Mouse (Mus musculus) 416B (cell line): ENCODE results near the gene Chpf2.
A peak's percentile ranks its signal among the peaks of the same experiment; 100 is the strongest.

Experiments
- DNase-seq: peaks from one replicate; pipeline ENCODE4 v3.0.0; 2011; ENCODE audit warnings: low read depth

The Chpf2 gene

DNA sequence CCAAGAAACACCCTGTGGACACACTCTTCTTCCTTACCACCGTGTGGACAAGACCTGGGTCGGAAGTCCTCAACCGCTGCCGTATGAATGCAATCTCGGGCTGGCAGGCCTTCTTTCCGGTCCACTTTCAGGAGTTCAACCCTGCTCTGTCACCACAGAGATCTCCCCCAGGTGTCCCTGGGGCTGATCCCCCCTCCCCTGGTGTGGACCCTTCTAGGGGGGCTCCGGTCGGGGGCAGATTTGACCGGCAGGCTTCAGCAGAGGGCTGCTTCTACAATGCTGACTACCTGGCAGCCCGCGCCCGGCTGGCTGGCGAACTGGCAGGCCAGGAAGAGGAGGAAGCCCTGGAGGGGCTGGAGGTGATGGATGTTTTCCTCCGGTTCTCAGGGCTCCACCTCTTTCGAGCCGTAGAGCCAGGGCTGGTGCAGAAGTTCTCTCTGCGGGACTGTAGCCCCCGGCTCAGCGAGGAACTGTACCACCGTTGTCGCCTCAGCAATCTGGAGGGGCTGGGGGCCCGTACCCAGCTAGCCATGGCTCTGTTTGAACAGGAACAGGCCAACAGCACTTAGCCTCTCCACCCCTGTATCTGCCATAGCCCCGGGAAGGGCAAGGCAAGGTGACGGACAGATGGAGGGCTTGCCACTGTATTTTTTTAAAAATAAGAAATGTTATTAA is 5.4 kb downstream of the Chpf2 start:
- DNase-seq: no peak

DNA sequence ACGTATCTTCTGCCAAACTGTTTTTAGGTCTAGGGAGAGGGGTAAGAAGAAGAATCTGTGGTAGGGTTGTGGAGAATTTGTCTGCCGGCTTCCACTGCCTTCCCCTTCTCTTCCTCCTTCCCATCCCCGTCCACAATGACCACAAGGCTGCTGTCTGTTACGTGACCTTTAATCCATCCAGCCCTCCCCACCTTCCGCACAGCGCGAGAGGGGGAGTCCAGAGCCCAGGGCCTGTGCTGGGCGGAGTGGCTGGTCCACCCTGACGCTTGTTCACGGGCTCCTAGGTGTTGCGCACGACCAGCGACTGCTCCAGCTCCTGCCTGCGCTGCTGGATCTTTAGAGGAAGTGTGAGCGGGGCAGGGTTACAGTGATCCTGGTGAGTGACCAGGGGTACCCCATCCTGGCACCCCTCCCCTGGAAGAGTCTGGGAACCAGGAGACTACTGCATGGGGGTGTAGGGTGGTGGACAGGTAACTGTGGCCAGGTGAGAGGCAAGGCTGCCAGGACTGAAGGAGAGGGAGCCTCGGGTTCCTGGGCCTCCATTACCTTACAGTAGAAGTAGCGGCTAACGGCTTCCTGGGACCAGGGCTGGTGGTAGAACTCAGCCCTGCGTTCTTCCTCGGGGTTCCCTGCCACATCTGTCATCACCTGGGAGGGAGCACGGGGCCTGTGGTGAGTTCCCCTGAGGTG is 6.1 kb downstream of the Chpf2 start:
- no peak for DNase-seq

GRCm38 (mm10) chr5:24593230-24593629 is 6.7 kb downstream of the Chpf2 start:
- no peak for DNase-seq

- no peak for DNase-seq
Observed at GRCm38 (mm10) chr5:24593928-24594327, 7.4 kb downstream of the Chpf2 start.

DNA sequence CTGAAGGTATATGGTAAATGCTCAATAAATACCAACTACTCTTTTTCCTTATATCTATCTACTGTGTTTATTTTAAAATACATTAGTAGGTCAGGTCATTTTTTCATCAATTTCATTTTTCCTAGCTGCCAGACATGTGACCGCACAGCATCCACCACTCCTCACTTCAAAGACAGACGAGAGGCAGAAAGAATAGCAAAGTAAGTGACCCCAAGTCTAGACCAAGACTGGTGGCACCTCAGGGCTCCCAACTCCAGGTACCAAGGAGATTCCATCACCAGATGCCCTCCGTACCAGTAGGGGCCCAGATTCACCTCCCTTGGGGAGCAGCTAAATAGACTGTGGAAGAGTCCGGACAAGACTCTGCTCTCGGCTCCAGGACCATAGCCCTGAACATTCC is 7.8 kb downstream of the Chpf2 start:
- DNase-seq: no peak

GRCm38 (mm10) chr5:24595261-24595660 is 8.7 kb downstream of the Chpf2 start:
- no peak for DNase-seq

GRCm38 (mm10) chr5:24595786-24596380 is 9.3 kb downstream of the Chpf2 start:
- no peak for DNase-seq

DNA sequence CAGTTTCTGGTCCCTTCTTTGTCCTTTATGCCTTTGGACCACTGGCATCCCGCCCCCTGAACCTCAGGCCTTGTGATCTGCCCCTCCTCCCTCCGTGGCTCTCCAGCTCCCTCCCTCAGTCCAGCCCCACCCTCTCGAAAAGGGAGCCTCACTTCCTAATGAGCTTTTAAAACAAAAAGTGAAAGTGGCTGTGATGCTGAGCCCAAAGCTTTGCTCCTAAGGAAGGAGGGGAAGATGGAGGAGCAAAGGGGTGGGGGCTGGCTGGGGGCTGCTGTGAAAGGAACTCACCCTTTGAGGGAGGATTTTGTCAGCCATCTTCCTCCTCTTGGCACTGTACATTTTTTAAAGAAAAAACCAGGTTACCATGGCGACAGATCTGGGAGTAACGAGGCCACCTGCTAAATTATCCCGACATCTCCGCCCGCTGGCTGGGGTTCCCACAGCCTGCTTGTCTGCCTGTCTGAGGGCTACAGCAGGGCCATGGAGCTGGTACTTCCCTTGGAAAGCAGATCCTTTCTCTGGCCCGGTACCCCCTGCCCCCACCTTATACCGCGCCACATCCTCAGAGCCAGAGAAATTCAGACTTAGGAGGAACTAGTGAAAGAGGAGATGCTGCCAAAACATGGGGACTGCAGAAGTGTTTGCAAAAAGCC is 10.1 kb downstream of the Chpf2 start:
- DNase-seq: peak; percentile 66

DNA sequence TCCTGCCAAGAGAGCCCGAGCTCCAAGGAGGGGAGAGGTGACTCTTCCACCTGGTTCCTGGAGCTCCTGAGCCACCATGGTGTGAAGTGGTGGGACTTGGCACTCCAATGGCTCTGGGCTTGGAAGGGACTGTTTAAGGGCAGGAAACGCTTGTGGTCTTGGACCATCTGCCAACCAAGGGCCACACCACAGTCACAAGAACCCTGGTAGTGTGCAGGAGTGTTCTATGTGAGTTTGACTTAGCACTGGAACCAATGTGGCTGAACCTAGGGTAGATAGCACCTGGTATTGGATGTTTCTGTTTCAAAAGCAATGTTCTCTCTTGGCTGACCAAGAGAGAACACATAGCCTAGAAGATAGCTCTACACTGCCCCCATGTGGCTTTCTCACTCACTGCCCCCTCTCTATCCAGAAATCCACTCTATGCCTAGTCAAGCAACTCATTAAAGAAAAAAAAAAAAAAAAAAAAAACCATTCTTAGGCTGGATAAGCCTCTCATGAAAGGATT is 10.7 kb downstream of the Chpf2 start:
- DNase-seq: peak; percentile 87

DNA sequence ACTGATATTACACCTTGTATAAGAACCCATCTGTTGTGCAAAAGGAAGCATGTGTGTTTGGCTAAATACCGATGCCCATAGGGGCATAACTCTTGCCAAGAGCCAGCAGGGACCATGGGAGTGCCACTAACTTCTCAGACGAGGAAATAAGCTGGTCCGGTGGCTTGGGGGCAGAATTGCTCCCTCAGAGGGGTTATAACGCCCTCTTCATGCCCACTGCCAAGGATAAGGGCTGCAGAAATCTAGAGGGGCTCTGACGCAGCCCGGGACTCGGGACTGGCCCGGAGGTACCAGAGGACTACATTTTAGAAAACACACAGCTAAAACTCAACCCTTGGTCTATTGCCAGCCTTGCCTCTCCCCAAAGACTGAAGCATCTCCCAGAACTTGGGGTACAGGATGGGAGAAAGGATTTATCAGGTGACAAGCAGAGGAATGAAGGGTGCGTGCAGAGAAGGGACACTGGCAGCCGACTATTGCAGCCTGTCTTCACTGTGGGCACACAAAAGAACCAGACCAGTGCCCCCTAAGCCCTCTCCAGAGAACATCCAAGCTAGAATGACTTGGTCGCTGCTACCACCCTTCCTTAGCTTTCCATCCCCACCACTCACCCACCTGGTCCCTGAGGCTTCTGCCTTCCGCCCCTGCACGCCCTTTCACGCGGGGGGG is 11.5 kb downstream of the Chpf2 start:
- DNase-seq: no peak

GRCm38 (mm10) chr5:24598570-24599006 is 12.0 kb downstream of the Chpf2 start:
- DNase-seq: no peak

GRCm38 (mm10) chr5:24599137-24599536 is 12.6 kb downstream of the Chpf2 start:
- DNase-seq: no peak

DNA sequence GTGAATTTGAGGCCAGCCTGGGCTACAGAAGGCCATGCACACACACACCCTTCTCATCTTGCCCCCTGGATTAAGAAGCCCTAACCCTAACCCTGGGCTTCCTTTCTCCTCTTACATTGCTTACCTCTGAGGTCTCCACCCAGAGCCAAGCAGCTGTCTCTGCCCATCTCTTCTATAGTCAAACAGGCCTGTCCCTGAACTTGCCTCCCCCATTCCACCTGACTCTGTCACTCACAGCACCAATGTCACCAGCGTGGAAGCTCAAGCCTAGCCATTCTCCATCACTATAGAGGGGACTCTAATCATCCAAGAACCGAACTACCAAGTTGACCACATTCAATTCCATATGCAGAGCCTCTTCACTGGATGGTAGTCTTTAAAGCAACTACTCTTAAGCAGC is 13.7 kb downstream of the Chpf2 start:
- DNase-seq: no peak

DNA sequence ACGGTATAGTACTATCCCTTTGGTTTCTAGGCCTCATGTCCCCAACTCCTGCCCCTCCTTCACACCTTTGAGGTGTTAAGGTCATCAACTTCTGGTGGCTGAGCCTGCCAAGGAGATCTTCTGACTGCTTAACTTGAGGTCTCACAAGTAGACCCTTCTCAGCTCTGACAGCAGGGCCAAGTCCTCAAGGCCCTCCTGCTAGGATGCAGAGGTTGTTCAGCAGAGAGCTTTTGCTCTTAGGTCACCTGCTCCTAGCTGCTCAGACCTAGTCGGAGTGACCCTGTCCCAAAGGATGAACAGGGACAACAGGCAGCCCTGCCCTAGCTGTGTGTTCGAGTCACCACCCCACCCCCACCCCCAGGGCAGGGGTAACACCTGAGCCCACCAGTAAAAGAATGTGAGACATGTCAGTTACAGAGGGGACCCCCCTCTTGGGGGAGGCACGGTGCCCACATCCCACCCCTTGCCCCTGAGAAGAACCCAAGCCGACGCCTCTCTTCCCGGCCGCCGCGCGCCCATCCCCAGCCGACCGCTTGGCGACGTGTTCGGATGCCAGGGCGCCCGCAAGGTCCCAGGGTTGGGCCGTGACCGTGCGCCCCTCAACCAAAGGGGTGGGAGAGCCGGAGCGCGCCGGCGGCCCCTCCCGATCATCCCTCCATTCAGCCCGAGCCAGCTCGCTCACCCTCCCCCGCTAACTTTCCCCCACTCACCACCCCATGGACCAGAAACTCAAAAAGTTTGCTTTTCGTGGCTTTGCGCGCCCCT is 14.7 kb downstream of the Chpf2 start:
- no peak for DNase-seq

DNA sequence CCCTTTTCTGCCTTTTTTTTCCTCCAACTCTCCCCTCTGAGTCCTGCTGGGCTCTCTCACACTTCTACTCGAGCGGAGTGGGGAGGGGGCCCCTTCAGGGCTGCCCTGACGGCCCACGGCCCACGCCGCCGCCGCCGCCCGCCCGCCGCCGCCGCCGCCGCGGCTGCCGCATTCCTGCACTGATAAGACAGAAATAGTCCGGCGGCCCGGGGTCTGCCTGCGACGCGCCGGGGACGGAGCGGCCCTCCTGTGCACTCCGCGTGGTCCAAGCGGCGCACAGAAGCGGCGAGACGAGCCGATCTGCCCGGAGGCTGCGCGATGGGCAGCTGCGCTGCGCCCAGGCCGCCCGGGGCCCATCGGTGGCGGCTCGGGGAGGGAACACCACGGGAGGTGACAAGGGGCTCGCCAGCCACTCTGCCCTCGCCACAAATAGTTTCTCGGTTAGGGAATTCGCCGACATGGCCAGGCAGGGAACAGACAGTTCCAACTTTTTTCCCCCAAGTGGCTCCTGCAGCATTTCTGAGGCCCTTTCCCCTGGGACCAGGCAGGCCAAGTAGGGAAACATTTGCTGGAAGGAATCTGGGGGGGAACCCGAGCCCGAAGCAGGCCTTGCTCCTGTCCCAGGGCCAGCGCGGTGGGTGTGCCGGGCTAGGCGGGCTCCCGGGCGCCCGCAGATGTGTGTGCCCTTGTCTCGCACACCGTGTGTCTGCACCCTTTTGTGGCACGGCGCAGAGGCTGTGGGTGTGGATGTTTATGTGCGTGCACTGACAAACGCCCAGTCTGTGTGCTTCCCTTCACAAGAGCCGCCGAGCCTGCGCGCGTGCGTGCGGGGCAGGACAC is 15.6 kb downstream of the Chpf2 start:
- no peak for DNase-seq

GRCm38 (mm10) chr5:24602751-24603343 is 16.3 kb downstream of the Chpf2 start:
- no peak for DNase-seq

DNA sequence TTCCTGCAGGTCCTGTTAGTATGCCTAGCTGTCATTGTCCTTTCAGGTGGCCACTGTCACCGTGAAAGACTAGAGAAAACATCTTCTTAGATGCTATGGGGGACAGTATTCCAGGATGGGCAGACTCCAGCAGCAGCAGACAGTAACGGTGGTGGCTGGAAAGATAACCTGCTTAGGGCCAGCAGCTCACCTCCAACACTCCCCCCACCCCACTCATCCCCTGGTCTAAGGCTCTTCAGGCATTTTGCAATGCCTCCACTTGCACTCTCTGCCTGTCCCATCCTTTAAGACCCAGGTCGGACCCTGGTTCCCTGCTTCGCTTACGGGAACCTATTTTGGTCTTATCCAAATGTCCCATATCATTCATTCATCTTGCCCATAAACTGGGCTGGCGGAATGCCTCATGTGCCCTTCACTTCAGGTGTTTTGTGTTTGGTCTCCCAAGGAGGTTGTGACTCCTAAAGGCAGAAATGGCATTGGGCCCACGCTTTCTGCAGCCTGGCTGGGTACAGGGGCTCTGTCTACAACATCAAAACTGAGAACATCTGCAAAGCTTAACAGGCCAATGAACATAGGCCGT is 17.0 kb downstream of the Chpf2 start:
- DNase-seq: no peak

DNA sequence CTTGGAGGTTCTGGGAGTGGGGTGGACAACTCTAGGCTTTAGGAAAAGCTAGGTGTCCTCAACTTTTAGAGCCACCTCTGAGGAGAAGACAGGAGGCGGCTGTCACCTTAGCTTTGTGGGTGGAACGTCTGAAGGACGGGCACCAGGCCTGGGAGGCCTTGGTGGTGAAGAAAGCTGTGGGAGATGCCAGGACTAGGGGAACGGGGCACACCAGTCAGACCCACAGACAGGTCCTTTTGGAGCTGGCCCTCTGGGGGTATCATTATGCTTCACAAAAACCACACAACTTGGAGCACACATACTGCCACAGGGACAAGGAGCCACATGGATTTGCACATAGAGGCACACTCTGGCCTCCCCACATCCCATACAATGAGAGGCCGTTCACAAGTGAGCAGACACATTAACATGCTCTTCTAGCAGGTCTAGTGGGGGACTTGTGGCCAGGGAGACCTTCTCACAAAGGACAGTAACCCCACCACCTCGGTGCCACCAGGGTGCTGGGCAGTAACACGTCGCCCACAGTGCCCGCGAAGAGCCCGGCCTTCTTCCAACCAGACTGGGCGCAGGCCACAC is 17.6 kb downstream of the Chpf2 start:
- DNase-seq: no peak

- DNase-seq: no peak
Observed at GRCm38 (mm10) chr5:24604656-24605100, 18.1 kb downstream of the Chpf2 start.
